Mouse (Mus musculus) limb, embryonic 15.5 days (tissue): ENCODE data around the gene Lypd3. TPM values are rescaled to one million over a fixed set of nuclear protein-coding genes. Genes with fewer than 3 reads are reported as not detected.
A peak's percentile ranks its signal among the peaks of the same experiment; 100 is the strongest.

ENCODE experiments used
- ATAC-seq: fragments of 200-750 bp; cut with Nextera tagmentation; 2 replicates; pipeline ENCODE4 v1.8.0; 2017; ENCODE audit warnings: low read depth, moderate TSS enrichment; ENCODE audit not compliant: insufficient number of reproducible peaks, low FRiP score, low TSS enrichment
- H3K27ac ChIP-seq: fragments of 300-500 bp; sonication (generic); 2 replicates; pipeline ENCODE4 v1.5.1; 2015; ENCODE audit warnings: moderate library complexity, mild to moderate bottlenecking, inconsistent platforms
- H3K27me3 ChIP-seq: fragments of 300-500 bp; sonication (generic); 2 replicates; pipeline ENCODE4 v1.6.1; 2015; ENCODE audit warnings: inconsistent platforms
- H3K36me3 ChIP-seq: fragments of 300-500 bp; sonication (generic); 2 replicates; pipeline ENCODE4 v1.6.1; 2015; ENCODE audit warnings: inconsistent platforms
- H3K4me1 ChIP-seq: fragments of 300-500 bp; sonication (generic); 2 replicates; pipeline ENCODE4 v1.6.1; 2015; ENCODE audit warnings: inconsistent platforms
- H3K4me2 ChIP-seq: fragments of 300-500 bp; sonication (generic); 2 replicates; pipeline ENCODE4 v1.6.1; 2015; ENCODE audit warnings: mild to moderate bottlenecking, inconsistent platforms
- H3K4me3 ChIP-seq: fragments of 300-500 bp; sonication (generic); 2 replicates; pipeline ENCODE4 v1.5.1; 2015; ENCODE audit warnings: mild to moderate bottlenecking, inconsistent platforms
- H3K9ac ChIP-seq: fragments of 300-500 bp; sonication (generic); 2 replicates; pipeline ENCODE4 v1.6.1; 2015; ENCODE audit warnings: inconsistent platforms
- H3K9me3 ChIP-seq: fragments of 300-500 bp; sonication (generic); 2 replicates; pipeline ENCODE4 v1.6.1; 2016; ENCODE audit warnings: inconsistent platforms
- WGBS: fragments of 180-500 bp; shearing (Covaris S2); methylation state at CpG from one replicate; pipeline ENCODE4 v1.1.7; 2015; 5-methylcytosine and 5-hydroxymethylcytosine counted together
- polyA plus RNA-seq: library from polyadenylated mRNA; unstranded; fragments of >200 nt; fragmentation: Nextera tagmentation; extraction: Ambion mirVana; gene quantifications from 2 replicates; pipeline ENCODE4 v1.2.1, GENCODE M21; 2015

The Lypd3 gene
- polyA plus RNA-seq, 1 experiment from 2014 or later: 125 TPM

- Histone ChIP-seq H3K27me3 (peaks cover 60% of the 10 kb centered on the region), H3K9me3 (no peaks in the 10 kb centered on the region), H3K4me1 (peaks cover 17% of the 10 kb centered on the region), H3K4me3 (no peak overlapping the region), H3K27ac (no peak overlapping the region), H3K36me3 (no peaks in the 10 kb centered on the region), H3K4me2 (no peak overlapping the region), H3K9ac (no peak overlapping the region)
- ATAC-seq: no peak
- 61% methylated on average over 13 of the region's 13 CpGs for WGBS
Observed at GRCm38 (mm10) chr7:24640450-24640849, 4.1 kb downstream of the Lypd3 start.

DNA sequence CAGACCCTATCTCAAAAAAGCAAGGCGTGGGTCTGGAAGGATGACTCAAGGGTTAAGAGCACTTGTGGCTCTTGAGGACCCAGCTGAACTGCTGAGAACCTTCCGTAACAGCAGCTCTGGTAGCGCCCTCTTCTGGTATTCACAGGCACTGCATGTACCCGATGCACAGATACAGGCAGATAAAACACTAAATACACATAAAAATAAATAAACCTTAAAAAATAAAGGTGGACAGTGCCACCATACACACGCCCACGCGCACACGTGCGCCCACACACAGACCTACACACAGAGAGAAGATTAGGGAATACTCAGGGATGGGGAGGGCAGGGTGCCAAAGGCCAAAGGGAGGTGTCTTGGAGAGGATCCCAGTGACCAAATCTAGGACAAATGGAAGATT lies 6.1 kb downstream of the Lypd3 start:
- Histone ChIP-seq H3K9ac (no peak overlapping the region), H3K27me3 (peaks cover 40% of the 10 kb centered on the region), H3K4me3 (no peak overlapping the region), H3K36me3 (no peaks in the 10 kb centered on the region), H3K9me3 (no peaks in the 10 kb centered on the region), H3K4me1 (peaks cover 14% of the 10 kb centered on the region), H3K27ac (no peak overlapping the region), H3K4me2 (no peak overlapping the region)
- no peak for ATAC-seq
- 6% methylated on average over 9 of the region's 9 CpGs for WGBS

- Histone ChIP-seq H3K36me3 (no peaks in the 10 kb centered on the region), H3K27me3 (peaks cover 20% of the 10 kb centered on the region), H3K4me2 (no peak overlapping the region), H3K27ac (no peak overlapping the region), H3K4me3 (no peak overlapping the region), H3K9ac (no peak overlapping the region), H3K9me3 (no peaks in the 10 kb centered on the region), H3K4me1 (no peaks in the 10 kb centered on the region)
- 78% methylated on average over 6 of the region's 6 CpGs for WGBS
- no peak for ATAC-seq
Observed at GRCm38 (mm10) chr7:24644492-24644891, 8.1 kb downstream of the Lypd3 start.

GRCm38 (mm10) chr7:24644996-24645395 lies 8.6 kb downstream of the Lypd3 start:
- H3K4me3 ChIP-seq: no peak overlapping the region
- ATAC-seq: no peak
- H3K27me3 ChIP-seq: peaks cover 15% of the 10 kb centered on the region
- H3K9ac ChIP-seq: no peak overlapping the region
- WGBS: 65% methylated on average over 7 of the region's 7 CpGs
- no peaks in the 10 kb centered on the region for H3K36me3 ChIP-seq
- H3K4me2 ChIP-seq: no peak overlapping the region
- no peaks in the 10 kb centered on the region for H3K9me3 ChIP-seq
- no peaks in the 10 kb centered on the region for H3K4me1 ChIP-seq
- no peak overlapping the region for H3K27ac ChIP-seq

DNA sequence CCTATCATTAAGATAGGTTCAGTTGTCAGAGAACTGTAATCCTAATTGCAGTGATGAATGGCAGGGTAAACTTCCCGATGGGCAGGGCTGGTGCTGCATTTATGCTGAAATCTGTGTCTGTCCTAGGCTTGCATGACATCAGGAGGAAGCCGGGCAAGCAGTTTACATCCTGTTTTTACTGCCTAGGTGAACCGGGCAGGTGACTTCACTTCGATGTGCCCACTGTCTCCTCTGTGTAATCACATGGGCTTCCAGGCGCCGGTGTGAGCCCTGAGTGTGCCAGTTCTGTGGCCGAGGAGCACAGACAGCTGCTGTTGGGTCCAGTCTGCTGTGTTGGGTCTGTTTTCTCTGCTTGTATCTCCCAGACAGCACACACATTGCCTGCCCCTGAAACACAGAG lies 10.1 kb downstream of the Lypd3 start:
- WGBS: 74% methylated on average over 7 of the region's 7 CpGs
- Histone ChIP-seq H3K36me3 (no peaks in the 10 kb centered on the region), H3K9me3 (no peaks in the 10 kb centered on the region), H3K4me1 (no peaks in the 10 kb centered on the region), H3K4me3 (no peak overlapping the region), H3K27ac (peak overlapping the region; percentile 59; the same call in 1 of the 2 replicates), H3K4me2 (no peak overlapping the region), H3K27me3 (0 out of 2 replicates have a peak, but pooled peaks cover 7% of the 10 kb centered on the region), H3K9ac (no peak overlapping the region)
- ATAC-seq: no peak

DNA sequence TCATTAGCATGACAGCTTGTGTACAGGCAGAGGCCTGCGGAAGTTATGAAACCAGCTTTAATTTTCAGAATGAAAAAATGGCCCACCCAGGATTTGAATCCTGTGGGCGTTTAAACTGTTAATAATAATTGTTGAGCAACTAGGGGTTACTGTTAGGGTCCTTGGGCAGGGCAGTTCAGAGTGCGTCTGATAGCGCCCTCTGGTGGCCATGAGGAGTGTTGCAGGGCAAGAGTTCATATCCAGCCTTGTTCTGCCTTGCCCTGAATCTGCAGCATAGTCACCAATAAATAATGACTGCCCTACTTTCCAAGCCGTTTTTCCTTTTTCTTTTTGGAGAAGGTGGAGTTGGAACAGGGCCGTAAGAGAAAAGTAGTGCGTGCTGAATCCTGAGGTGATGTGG lies 17.3 kb downstream of the Lypd3 start:
- no peak for ATAC-seq
- H3K36me3 ChIP-seq: no peaks in the 10 kb centered on the region
- no peaks in the 10 kb centered on the region for H3K27me3 ChIP-seq
- no peaks in the 10 kb centered on the region for H3K9me3 ChIP-seq
- H3K9ac ChIP-seq: no peak overlapping the region
- no peak overlapping the region for H3K27ac ChIP-seq
- H3K4me2 ChIP-seq: no peak overlapping the region
- 19% methylated on average over 7 of the region's 7 CpGs for WGBS
- H3K4me1 ChIP-seq: no peaks in the 10 kb centered on the region
- H3K4me3 ChIP-seq: no peak overlapping the region

DNA sequence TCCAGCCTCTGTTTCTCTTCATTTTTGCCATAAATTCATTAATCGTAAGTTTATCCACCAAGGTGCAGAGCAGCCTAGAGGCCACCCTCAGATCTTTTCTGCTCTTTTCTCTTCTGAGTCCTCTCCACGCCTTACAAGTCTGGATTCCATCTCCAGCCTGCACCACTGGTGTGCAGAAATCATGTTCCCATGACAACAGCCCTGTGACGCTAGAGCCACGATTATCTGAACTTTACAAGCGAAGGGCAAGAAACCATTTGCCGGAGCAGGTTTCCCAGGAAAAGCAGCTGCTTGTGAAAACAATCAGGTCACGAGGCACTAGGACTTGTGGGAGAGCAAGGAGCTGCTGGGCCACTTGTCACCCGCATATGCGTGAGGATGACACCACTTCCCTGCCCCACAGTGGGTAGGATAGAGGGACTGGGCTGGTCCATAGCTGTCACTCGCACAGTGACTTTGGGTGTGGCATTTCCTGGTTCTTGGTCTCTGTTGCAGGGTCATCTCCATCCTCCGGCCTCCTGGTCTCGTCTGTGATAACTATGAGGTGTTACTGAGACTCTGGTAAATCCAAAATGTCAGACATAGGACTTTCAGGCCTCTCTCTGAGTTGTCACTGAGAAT lies 23.5 kb downstream of the Lypd3 start:
- no peak overlapping the region for H3K9ac ChIP-seq
- H3K4me3 ChIP-seq: no peak overlapping the region
- 0 out of 2 replicates have a peak, but pooled peaks cover 4% of the 10 kb centered on the region for H3K4me1 ChIP-seq
- no peak overlapping the region for H3K27ac ChIP-seq
- ATAC-seq: no peak
- H3K4me2 ChIP-seq: no peak overlapping the region
- 46% methylated on average over 12 of the region's 12 CpGs for WGBS
- H3K27me3 ChIP-seq: no peaks in the 10 kb centered on the region
- no peaks in the 10 kb centered on the region for H3K36me3 ChIP-seq
- no peaks in the 10 kb centered on the region for H3K9me3 ChIP-seq

DNA sequence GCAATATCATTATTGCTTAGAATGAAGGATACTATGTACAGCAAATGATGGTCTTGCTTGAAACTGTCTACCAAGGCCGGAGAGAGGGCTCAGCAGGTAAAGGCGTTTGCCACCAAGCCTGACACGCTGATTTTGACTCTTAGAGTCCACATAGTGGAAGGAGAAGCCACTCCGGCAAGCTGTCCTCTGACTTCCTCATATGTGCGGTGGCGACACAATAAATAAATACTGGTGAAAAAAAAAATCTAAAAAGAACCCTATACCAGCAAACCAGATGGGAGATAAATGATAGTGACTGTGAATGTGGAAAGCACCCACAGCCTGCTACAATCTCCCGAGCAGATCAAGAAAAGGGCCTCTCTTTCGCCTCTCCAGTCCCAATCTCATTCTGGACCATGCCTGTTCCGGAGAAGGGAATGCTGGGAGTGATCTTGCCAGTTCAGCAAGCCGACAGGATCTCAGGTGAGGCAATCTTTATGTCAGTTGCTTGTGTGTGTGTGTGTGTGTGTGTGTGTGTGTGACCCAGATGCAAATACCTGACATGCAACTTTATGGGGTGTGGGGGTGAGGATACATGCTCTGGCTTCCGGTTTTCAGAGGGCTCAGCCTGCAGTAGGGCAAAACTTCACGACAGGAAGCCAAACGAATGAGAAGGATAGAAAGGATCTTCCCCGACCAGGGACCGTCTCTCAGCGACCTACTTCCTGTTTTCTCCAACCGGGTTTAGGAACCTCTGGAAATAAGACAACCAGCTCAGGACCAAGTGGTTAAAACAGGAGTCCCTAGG lies 25.0 kb downstream of the Lypd3 start:
- H3K9ac ChIP-seq: no peak overlapping the region
- WGBS: 61% methylated on average over 17 of the region's 17 CpGs
- no peak for ATAC-seq

GRCm38 (mm10) chr7:24662575-24662974 lies 26.2 kb downstream of the Lypd3 start:
- Histone ChIP-seq H3K9ac (no peak overlapping the region), H3K27me3 (no peaks in the 10 kb centered on the region), H3K4me1 (0 out of 2 replicates have a peak, but pooled peaks cover 4% of the 10 kb centered on the region), H3K4me3 (no peak overlapping the region), H3K36me3 (no peaks in the 10 kb centered on the region), H3K9me3 (no peaks in the 10 kb centered on the region), H3K27ac (no peak overlapping the region), H3K4me2 (no peak overlapping the region)
- ATAC-seq: no peak
- WGBS: 13% methylated on average over 8 of the region's 8 CpGs

More for the DNA sequence above, 25.0 kb downstream of the Lypd3 start:
- no peaks in the 10 kb centered on the region for H3K36me3 ChIP-seq
- H3K9me3 ChIP-seq: no peaks in the 10 kb centered on the region
- H3K27ac ChIP-seq: no peak overlapping the region
- no peaks in the 10 kb centered on the region for H3K27me3 ChIP-seq
- H3K4me3 ChIP-seq: no peak overlapping the region
- H3K4me1 ChIP-seq: 0 out of 2 replicates have a peak, but pooled peaks cover 4% of the 10 kb centered on the region
- H3K4me2 ChIP-seq: no peak overlapping the region

- Histone ChIP-seq H3K9me3 (no peaks in the 10 kb centered on the region), H3K4me1 (0 out of 2 replicates have a peak, but pooled peaks cover 4% of the 10 kb centered on the region), H3K27me3 (no peaks in the 10 kb centered on the region), H3K27ac (no peak overlapping the region), H3K9ac (no peak overlapping the region), H3K4me3 (no peak overlapping the region), H3K4me2 (no peak overlapping the region), H3K36me3 (no peaks in the 10 kb centered on the region)
- 33% methylated on average over 8 of the region's 8 CpGs for WGBS
- no peak for ATAC-seq
Observed at GRCm38 (mm10) chr7:24664301-24664700, 28.0 kb downstream of the Lypd3 start.

DNA sequence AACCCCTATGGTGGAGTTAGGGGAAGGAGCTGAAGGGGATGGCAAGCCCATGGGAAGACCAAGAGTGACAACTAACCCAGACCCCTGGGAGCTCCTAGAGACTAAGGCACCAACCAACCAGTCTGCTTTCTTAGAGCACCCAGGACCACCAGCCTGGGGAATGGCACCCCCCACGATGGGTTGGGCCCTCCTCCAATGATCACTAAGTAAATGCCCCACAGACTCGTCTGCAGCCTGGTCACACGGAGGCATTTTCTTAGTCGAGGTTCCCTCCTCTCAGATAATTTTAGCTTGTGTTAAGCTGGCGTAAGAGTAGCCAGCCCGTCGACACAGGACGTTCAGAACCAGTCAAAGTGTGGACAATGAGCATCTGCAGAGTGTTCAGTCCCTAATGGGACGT lies 28.6 kb downstream of the Lypd3 start:
- Histone ChIP-seq H3K36me3 (no peaks in the 10 kb centered on the region), H3K4me1 (0 out of 2 replicates have a peak, but pooled peaks cover 2% of the 10 kb centered on the region), H3K9me3 (no peaks in the 10 kb centered on the region), H3K4me2 (no peak overlapping the region), H3K9ac (no peak overlapping the region), H3K4me3 (no peak overlapping the region), H3K27me3 (no peaks in the 10 kb centered on the region), H3K27ac (no peak overlapping the region)
- ATAC-seq: no peak
- 80% methylated on average over 9 of the region's 9 CpGs for WGBS

GRCm38 (mm10) chr7:24671944-24672439 lies 35.6 kb downstream of the Lypd3 start:
- no peak for ATAC-seq
- H3K27ac ChIP-seq: no peak overlapping the region
- H3K9me3 ChIP-seq: no peaks in the 10 kb centered on the region
- no peaks in the 10 kb centered on the region for H3K4me1 ChIP-seq
- H3K4me2 ChIP-seq: no peak overlapping the region
- H3K4me3 ChIP-seq: no peak overlapping the region
- no peaks in the 10 kb centered on the region for H3K36me3 ChIP-seq
- no peaks in the 10 kb centered on the region for H3K27me3 ChIP-seq
- H3K9ac ChIP-seq: no peak overlapping the region
- WGBS: 88% methylated on average over 23 of the region's 23 CpGs
